Mouse (Mus musculus) urinary bladder, adult 18-20 months (tissue): ENCODE data around the gene Ormdl3.

Experiments
- DNase-seq, 2 experiments: peaks; one replicate each; pipeline ENCODE4 v3.0.0; 2022; ENCODE audit warnings: low spot score in 2 of 2, mixed read lengths in 2 of 2

Gene Ormdl3

GRCm38 (mm10) chr11:98550975-98551828, 36.0 kb downstream of the Ormdl3 start, which contains the start of gene Zpbp2:
TSS of gene Zpbp2 (plus strand) at chr11:98551097.
- peak; percentile 81 to 91 for DNase-seq

DNA sequence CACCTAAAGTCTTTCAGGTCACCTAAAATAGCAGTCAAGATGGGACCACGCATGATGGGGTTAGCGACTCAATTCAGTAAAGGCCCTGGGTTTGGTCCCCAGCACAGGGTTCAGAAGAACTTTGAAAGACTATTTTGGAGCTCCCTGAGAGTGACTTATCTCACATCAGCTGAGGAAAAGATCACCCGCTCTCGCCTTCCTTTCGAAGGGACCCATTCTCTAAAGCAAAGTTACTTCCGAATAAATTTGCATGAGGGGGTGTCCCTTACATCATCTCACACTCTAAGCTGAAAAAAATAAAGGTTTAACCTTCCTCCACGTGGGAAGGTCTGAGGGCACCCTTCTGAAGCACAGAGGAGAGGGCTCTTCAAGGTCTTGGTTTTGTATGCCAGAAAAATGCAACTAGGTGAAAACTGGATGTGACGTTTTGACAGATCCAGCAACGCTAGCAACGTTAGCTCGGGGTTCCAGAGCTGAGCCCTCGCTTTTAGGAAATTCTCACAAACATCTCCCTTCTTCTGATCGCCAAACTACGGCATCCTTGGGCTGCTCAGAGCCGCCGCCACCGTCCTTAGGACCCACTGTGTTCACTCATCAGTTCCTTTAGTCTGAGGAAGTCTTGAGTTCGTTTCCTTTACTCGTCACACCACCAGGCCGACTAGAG, 36.7 kb downstream of the Ormdl3 start:
- no peak for DNase-seq

DNA sequence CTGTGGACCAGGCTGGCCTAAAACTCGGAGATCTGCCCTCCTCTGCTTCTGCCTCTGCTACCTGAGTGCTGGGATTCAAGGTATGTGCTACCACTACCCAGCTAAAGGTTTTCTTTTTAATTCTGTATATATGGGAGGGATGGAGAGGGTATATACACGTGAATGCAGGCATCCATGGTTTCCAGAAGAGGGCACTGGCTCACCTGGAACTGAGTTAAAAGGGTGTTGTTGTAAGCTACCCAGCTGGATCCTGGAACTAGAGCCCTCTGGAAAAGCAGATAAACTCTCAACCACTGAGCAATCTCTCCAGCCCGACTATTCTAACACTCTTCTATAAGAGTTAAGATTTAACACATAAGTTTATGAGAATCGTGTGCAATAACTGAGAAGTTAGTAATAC, 37.8 kb downstream of the Ormdl3 start:
- no peak for DNase-seq

DNA sequence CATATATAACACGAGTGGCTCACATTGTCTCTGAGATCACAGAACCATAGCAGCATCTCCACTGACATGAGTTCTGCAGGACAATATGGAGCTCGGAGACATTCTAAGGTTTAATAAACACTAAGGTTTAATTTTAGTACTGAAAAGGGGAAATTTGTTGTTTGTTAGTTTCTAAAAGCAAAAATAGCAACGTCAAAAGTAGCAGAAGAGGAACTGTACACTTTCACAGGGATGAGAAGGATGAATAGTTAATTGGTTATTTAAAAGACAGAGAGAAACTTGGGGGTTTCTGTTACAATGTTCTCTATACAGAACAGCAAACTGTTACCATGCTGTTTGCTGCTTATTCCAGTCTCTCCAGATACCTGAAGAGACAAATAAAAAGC, 39.9 kb downstream of the Ormdl3 start:
- no peak for DNase-seq

GRCm38 (mm10) chr11:98546529-98547307, 40.5 kb downstream of the Ormdl3 start:
- no peak for DNase-seq

- DNase-seq, result peak; percentile 25 to 68
Measured at GRCm38 (mm10) chr11:98545711-98546231, 41.4 kb downstream of the Ormdl3 start, which contains the start of gene Ikzf3. TSS of gene Ikzf3 (minus strand) at chr11:98546031.

- DNase-seq, result peak in 1 of 2 experiments; percentile 20
Measured at GRCm38 (mm10) chr11:98544890-98545677, 42.1 kb downstream of the Ormdl3 start.

DNA sequence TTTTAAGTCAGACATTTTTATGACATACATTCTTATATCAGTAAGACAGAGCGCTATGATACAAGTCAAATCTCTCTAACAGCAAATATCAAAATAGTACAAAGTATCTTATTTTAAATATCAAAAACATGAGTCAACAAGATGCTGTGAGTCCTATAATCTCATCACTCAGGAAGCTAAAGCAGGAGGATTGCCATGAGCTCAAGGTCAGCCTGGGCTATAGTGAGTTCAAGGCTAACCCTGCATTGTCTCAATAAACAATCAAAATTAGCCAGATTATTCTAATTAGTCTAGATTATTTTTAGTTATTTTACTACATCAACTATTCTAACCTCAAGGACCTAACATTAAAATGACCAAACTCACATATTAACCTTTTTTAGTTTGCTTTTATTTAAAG, 43.8 kb downstream of the Ormdl3 start:
- DNase-seq, result no peak

- no peak for DNase-seq
Measured at GRCm38 (mm10) chr11:98542553-98542952, 44.6 kb downstream of the Ormdl3 start.

- no peak for DNase-seq
Measured at GRCm38 (mm10) chr11:98540319-98540718, 46.8 kb downstream of the Ormdl3 start.

GRCm38 (mm10) chr11:98537480-98538034, 49.6 kb downstream of the Ormdl3 start:
- DNase-seq, result no peak
